Mouse (Mus musculus): ENCODE measurements around the gene Rpl36a-ps1.
"Not testable (repeated sequence)": the region's sequence is repeated elsewhere in the genome, so short reads cannot be mapped to it uniquely, and the experiment has no call there.

Gene Rpl36a-ps1

GRCm38 (mm10) chr14:98994218-98994617 lies at the start of gene Rpl36a-ps1:
Gene Rpl36a-ps1 (minus strand): TSS chr14:98994318.
- no peak for DNase-seq (ENCODE audit: low spot score in 2 of 2)

DNA sequence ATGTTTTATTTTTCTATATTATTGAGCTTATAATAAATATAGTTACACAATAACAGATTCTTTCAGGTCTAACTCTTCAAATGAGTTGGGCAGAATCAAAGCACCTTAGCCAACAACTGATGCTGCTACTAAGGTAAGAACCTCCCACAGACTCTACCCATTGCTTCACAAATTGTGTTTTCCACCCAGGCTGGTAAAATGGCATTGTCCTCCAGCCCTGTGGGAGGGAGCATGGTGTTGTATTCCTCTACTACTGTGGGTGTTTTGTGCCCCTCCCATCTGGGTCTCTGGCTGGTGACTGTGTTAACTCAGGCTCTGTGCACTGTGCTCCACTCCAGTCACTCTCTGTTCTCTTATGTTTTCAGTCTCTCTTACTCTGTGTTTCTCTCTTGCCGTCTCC lies 49.4 kb upstream of the Rpl36a-ps1 start:
- DNase-seq (ENCODE audit: low spot score in 2 of 2), result no peak

DNA sequence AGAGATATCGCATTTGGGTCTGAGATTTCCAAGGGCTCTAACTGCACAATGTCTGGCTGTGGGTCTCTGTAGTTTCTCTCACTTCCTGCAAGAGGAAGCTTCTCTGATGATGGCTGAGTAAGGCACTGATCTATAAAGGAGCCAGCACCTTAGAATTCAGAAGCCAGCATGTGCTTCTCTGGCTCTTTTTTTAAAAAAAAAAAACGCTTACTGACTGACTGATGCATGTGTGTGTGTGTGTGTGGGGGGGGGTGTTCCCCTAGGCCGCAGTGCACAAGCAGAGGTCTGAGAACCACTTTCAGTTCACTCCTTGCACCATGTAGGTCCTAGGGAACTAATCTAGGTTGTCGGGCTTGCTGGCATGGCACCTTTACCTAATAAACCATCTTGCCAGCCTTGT lies 47.3 kb upstream of the Rpl36a-ps1 start:
- no peak for DNase-seq (ENCODE audit: low spot score in 2 of 2)

DNA sequence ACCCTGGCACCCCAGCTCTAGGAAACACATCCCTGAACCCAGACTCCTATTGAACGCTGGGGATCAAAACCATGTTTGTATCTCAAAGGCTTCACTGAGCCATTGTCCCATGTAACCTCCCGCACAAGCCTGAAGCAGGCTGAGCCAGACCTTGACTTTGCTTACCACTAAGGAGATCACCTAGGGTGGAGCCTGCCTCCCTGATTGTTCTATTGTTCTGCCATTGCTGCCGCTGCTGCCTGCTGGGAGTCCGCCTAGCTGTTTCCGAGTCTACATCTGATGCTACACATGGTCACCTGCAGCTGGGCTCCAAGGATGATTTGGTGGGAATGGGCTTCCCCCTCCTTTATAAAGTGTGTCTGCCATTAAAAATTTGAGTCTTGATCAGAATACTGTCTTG lies 45.2 kb upstream of the Rpl36a-ps1 start:
- DNase-seq (ENCODE audit: low spot score in 2 of 2), result not testable (repeated sequence)

- DNase-seq (ENCODE audit: low spot score in 2 of 2), result no peak
Observed at GRCm38 (mm10) chr14:99037703-99038102, 43.6 kb upstream of the Rpl36a-ps1 start.

DNA sequence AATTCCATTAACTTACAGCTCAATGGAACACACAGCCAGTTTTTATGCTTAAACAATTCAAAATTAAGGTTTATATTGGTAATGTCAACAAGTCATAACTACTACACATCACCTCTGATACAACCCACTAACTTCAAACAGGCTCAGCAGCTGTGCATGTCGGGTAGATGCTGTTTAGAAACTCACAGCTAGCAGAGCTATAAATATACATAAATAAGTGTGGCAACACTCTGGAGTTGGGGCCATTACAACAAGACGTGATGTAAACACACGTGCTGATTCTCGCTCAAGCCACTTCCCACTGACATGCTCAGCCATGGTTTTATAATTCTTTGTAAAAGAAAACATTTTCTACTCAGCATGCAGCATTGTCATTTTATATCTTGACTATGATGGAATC lies 41.9 kb upstream of the Rpl36a-ps1 start:
- no peak for DNase-seq (ENCODE audit: low spot score in 2 of 2)

- DNase-seq (ENCODE audit: low spot score in 2 of 2), result not testable (repeated sequence)
Observed at GRCm38 (mm10) chr14:99034851-99035250, 40.7 kb upstream of the Rpl36a-ps1 start.

GRCm38 (mm10) chr14:99032596-99032995 lies 38.5 kb upstream of the Rpl36a-ps1 start:
- no peak for DNase-seq (ENCODE audit: low spot score in 2 of 2)

GRCm38 (mm10) chr14:99031337-99031873 lies 37.3 kb upstream of the Rpl36a-ps1 start:
- no peak for DNase-seq (ENCODE audit: low spot score in 2 of 2)

DNA sequence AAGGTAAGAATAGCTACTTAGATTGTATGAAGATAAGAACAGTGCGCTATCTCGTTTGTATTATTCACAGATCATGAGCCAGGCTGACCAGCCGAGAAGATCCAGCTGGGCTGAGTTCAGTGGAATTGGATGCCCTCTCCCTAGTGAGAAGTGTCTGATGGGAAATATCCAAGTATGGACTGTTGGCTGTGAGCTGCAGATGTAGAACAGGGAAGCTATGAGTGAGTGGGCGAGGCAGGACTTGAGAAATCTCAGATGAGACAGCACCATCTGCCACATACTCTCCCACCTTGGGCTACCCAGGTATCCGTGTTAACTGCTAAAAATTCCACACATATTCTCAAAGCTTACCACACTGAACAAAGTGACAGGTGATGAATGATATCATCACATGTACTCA lies 35.9 kb upstream of the Rpl36a-ps1 start:
- no peak for DNase-seq (ENCODE audit: low spot score in 2 of 2)

- DNase-seq (ENCODE audit: low spot score in 2 of 2), result no peak
Observed at GRCm38 (mm10) chr14:99022346-99023086, 28.4 kb upstream of the Rpl36a-ps1 start.

GRCm38 (mm10) chr14:99019136-99019808 lies 25.2 kb upstream of the Rpl36a-ps1 start:
- no peak for DNase-seq (ENCODE audit: low spot score in 2 of 2)

GRCm38 (mm10) chr14:99018691-99019090 lies 24.6 kb upstream of the Rpl36a-ps1 start:
- DNase-seq (ENCODE audit: low spot score in 2 of 2), result no peak

DNA sequence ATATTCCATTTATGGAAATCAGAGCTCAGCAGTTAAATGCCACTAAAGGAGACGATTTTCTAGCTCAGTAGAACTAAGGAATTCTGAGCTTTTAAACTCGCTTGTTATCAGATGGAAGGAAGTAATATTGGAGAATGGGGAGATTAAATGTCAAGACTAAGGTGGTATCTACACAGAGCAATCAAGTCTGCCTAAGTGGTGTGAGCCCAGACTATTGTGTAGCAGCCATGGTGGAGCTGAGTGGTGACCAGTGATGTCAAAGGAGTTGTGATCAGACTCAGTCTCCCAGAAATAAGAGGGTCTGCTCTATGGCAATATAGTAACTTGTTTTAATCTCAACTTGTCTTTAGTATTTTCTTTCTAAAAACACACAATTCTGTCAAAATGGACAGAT lies 16.8 kb upstream of the Rpl36a-ps1 start:
- no peak for DNase-seq (ENCODE audit: low spot score in 2 of 2)

DNA sequence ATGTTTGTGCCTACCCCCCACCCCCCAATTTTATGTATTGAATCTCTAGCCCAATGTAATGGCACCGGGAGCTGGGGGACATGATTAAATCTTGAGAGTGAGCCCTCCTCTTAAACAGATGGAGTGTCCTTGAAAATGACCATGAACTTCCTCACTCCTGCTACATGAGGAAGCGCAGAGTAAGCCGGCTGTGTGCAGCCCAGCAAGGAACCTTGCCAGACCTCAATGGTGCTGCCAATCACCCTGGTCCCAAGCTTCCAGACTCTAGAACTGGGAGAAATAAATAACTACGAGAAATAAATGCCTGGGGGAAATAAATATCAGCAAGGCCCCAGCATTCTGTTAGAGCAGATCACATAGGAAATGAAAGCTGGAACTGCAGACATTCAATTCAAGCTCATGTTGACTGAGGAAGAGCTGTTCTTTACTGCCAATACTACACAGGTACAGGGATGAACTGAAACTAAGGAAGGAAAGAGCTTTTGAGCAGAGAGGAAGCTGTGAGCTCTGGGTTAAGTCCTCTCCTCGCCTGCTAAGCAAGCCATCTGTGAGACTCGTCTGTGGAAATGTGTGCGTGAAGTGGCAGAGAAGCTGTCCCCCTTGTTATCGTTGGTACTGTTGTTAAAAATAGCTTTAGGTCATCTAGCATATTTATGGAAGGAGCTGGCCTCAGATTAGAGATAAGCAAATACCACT lies 16.3 kb upstream of the Rpl36a-ps1 start:
- DNase-seq (ENCODE audit: low spot score in 2 of 2), result no peak

DNA sequence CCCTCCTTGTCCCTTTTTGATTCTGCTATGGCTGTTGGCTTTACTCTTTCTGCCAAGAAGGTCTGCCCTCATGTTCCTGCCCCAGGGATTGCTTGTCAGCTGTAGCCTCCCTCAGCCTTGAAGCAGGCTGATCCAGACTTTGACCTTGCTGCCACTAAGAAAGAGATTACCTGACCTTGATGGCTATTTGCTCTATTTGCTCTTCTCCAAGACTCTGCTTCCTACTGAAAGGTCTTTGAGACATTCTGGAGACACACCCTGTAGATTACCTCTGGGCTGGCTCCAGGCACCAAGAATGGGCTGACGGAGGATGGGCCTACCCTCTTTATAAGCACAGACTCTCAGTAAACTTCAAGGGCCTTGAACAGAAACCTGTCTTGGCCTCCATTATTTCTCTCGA lies 1.6 kb downstream of the Rpl36a-ps1 start:
- no peak for DNase-seq (ENCODE audit: low spot score in 2 of 2)

GRCm38 (mm10) chr14:98990636-98991035 lies 3.5 kb downstream of the Rpl36a-ps1 start:
- DNase-seq (ENCODE audit: low spot score in 2 of 2), result no peak

DNA sequence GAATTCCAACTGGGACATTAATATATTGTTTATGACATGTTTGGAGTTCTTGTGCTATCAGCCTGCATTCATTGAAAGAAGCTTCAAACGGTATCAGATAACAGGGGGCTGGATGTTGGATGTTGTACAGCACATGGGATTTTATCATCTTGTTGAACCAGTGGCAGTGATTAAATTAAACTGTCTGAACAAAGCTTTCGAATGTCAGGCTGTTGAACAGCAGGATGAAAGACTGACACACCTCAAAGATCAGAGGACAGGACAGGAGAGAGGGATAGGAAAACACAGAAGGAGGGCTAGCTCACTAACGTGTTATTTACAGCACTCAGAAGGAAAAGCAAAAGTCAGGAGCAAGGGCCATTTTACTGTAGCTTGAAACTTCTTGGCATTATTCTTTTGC lies 4.3 kb downstream of the Rpl36a-ps1 start:
- DNase-seq (ENCODE audit: low spot score in 2 of 2), result no peak

DNA sequence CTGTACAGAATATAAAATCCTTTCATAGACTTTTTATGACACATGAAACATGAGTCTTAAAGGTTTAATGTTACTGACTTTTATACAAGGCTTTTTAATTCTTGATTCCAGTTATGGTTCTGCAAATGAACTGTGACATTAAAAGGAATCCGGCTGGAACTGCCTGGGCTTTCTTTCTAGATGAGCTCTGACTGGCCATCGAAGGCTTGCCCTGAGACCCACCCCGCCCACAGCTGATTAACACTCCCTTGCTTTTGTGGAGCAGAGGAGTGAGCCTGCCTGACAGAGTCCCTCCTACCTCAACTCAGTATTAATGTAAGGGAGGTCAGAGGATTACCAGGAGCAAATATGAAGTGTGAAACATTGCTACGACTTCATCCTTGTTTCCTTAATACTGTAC lies 22.2 kb downstream of the Rpl36a-ps1 start:
- no peak for DNase-seq (ENCODE audit: low spot score in 2 of 2)

DNA sequence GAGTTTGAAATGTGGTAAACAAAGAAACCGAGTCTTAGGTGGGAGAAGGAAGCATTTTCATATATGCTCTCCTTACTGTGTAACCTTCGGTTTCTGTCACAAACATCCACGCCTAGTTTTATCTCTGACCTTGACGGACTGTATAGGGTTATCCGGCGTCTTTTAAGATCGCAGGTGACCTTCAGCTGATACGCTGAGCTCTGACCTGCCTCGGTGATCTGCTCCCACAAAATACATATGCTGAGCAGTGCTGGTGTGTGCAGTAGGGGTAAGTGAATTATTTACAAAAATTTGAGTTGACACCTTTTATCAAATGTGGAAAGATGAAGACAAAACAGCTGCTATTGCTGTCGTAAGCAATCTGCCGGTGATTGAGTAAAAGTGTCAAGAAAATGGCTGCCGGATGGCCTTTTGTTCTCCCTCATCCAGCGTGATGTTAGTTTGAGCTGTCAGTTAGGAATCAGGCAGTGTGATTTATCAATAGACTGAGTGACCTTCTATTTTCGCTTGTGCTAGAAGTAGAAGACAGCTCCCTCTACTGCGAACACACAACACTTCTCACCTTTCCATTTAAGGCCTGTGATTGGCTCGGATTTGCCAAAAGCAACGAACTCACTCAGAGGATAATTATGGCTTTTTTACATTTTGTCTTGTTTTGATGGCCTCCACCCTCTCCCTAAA lies 35.0 kb downstream of the Rpl36a-ps1 start:
- no peak for DNase-seq (ENCODE audit: low spot score in 2 of 2)

GRCm38 (mm10) chr14:98956788-98957187 lies 37.3 kb downstream of the Rpl36a-ps1 start:
- no peak for DNase-seq (ENCODE audit: low spot score in 2 of 2)

DNA sequence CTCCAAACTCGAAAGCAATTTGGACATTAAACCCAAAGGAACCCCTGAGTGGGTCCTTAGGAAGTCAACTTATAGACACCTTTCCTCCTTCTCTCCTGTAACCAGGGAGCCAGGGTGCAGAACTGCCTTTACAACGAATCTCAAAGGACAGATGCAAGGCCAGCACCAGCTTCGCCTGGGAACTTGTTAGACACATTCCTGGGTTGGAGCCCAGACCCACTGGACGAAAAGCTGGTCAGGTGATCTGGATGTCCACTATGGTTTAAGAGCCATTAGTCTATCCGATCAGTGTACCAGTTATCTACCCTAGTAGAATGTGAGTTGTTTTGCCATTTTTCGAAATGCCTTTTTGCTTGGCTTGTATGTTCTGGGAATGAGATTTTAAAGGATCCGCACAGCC lies 41.7 kb downstream of the Rpl36a-ps1 start:
- DNase-seq (ENCODE audit: low spot score in 2 of 2), result no peak

All from urinary bladder, adult 18-20 months (tissue).